Mouse (Mus musculus) liver, embryonic 14 days (tissue): ENCODE data around the gene Ugt2b36. TPM values are rescaled to one million over a fixed set of nuclear protein-coding genes. Genes with fewer than 3 reads are reported as not detected.

Experiments
- polyA plus RNA-seq: library from polyadenylated mRNA; depleted of rRNA; stranded (reverse); fragments of >200 nt; gene quantifications from 2 replicates; pipeline ENCODE4 v1.2.3, GENCODE M21; 2012; rRNA removed

Ugt2b36 gene
- 5.6 and 7.6 TPM in 2 replicates for polyA plus RNA-seq

DNA sequence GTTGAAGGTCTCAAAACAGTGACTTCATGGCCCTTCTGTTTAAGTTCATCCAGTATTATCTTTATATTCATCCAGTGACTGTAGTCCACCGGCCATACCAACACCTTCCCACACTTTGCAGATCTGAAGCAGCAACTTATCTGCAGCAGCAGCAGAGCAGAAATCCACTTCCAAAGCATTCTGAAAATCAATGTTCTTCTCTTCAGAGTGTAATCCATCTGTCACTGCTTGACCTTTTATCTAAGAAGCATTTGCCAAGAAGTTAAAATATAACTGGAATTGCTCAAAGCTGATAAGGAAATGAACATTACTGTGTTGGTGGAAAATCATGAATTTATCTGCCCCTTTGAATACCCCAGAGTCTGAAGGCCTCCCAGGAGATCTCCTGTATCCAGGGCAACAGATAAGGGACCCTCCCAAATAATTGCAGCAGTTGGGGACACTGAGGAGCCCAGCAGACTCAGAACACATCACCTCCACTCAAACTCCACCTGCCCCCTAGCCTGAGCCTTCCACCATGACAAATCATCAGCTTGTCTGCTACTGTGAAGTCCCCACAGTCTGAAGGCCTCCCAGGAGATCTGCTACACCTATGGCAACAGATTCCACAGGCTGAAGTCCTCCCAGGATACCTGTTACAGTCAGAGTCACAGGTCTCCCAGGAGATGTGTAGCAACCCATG is at the start of gene Ugt2b36:
TSS of gene Ugt2b36 (minus strand) at position 210 of the 682 bp plus-strand sequence.

DNA sequence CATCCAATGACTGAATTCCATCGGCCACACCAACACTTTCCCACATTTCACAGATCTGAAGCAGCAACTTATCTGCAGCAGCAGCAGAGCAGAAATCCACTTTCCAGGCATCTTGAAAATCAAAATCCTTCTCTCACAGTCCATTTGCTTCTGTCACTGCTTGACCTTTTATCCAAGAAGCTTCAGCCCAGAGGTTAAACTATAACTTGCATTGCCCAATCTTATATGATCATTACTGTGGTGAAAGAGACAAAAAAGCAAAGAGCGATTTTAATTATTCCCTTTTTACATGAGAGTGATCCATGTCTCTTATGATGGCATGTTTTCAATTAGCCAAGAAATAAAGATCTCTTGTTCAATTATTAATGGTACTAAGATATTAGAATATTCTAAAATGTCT is 47.8 kb upstream of the Ugt2b36 start, which contains the start of gene Ugt2b5:
TSS of gene Ugt2b5 (minus strand) at position 123 of the 400 bp plus-strand sequence.

Other genes with a start within 250 kb of the Ugt2b36 start
- 48.1 and 58.0 TPM in 2 replicates for gene Ugt2b34, start 185.6 kb downstream of the Ugt2b36 start, polyA plus RNA-seq
- gene Ugt2b1, start 166.0 kb downstream of the Ugt2b36 start, polyA plus RNA-seq = 0.28 and 0.36 TPM in 2 replicates
- 4.7 and 6.2 TPM in 2 replicates for gene Ugt2b35, start 91.7 kb downstream of the Ugt2b36 start, polyA plus RNA-seq
- 3.6 and 4.5 TPM in 2 replicates for gene Ugt2b5, start 47.8 kb upstream of the Ugt2b36 start, polyA plus RNA-seq
- gene Ugt2b37, start 162.2 kb upstream of the Ugt2b36 start, polyA plus RNA-seq = not detected in 2 replicates
- not detected in 2 replicates for gene Ugt2a3, start 244.6 kb upstream of the Ugt2b36 start, polyA plus RNA-seq